Mouse (Mus musculus): ENCODE data around the gene Iqgap2.

Gene Iqgap2

DNA sequence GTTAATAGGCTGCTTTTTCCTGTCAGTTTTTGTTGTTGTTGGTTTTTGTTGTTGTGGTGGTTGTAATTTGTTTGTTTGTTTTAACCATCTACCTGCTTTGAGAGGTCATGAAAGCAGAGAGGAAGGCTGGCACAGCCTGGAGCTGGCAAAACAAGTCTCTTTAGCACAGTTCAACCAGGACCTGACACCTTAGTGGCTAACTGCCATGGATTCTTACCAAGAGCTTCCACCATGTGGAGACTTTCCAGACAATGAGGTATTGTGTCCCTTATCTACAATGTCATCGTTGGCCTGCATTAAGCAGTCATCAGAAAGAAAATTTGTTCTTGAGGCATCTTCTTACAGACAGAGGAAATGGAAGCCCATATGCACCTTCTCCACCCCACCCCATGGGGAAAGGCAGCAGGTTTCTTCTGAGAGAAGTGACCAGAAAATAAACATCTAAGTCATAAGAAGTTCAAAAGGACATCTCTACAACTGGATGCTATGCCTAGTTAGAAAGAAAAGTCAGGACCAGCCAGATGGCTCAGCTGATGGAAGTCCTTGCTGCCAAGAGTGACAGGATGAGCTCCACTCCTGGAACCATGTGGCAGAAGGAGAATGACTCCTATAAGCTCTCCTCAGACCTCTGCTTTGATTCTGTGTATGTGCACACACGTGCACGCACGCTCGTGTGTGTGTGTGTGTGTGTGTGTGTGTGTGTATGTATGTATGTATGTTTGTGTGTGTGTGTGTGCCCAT lies 113.9 kb downstream of the Iqgap2 start:
- DNase-seq = no peak

DNA sequence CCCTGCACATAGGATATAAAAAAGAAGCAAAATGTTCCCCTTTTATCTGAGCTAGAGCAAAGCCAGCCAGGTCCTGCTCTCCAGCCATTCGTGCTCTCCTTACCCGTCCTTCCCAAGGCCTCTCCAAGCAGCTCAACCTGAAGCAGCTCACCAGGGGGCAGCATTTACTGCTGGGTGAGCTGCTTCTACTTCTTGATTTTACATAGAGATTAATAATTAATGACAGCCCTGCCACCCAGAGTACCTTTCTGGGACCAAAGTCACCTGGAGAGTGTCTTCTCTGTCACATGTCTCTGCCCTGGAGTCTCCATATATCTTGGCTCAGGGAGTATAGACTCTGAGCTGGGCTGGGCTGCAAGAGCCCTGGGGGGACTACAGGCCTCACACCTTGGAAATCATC lies 114.5 kb downstream of the Iqgap2 start:
- peak; percentile 85 to 88 for DNase-seq

DNA sequence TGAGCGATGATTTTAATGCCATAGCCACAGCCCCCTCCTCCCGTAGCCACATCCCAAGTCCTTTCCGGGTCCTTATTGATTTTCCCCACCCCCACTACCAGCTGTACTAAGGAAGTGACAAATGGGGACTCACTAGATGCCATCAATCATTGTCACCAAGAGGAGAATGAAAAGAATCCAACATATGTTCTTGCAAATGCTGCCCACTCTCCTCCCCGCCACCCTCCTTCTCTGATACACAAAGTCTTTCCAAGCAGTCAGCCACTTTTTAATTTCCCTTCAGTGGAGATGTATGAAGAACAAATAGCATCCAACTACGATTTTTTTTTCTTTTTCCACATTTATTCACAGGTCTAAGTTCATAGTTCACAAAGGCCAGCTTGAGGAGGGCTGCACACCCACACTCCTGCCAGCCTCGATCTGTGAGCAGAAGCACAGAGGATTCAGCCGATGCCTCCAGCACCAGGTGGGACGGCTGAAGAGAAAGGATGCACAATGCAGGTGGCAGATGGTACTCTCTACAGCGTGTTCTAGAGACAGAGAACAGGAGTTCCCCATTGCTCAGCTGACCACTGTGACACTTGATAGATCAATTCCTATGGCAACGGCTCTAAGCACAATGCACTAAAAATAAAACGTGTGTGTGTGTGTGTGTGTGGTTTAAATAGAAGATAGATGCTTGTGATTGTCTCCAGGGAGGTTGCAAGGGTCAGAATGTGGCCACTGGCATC lies 116.6 kb downstream of the Iqgap2 start:
- no peak for DNase-seq

GRCm38 (mm10) chr13:95765017-95765416 lies 126.7 kb downstream of the Iqgap2 start:
- DNase-seq = peak; percentile 64 to 71

GRCm38 (mm10) chr13:95763876-95764517 lies 127.7 kb downstream of the Iqgap2 start:
- peak; percentile 60 to 75 for DNase-seq

GRCm38 (mm10) chr13:95759810-95760209 lies 131.9 kb downstream of the Iqgap2 start:
- no peak for DNase-seq

DNA sequence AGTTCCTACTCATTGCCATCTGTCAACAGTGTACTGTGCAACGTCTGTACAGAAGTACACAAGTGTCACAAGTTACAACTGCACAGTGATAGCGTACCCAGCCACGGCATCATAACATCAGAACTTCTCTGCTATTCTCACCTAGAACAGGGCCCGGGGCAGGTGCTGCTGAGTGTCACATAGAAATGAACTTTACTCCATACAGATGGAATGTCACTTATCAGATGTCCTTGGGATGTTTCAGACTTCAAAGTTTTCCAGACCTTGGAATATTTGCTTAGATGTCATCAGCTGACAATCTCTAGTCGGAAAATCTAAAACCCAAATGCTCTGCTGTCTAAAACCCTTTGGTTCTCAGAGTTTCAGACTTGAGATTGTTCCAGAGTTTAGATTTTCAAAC lies 137.4 kb downstream of the Iqgap2 start:
- DNase-seq = no peak

- DNase-seq = no peak
Measured at GRCm38 (mm10) chr13:95752386-95752785, 139.3 kb downstream of the Iqgap2 start.

DNA sequence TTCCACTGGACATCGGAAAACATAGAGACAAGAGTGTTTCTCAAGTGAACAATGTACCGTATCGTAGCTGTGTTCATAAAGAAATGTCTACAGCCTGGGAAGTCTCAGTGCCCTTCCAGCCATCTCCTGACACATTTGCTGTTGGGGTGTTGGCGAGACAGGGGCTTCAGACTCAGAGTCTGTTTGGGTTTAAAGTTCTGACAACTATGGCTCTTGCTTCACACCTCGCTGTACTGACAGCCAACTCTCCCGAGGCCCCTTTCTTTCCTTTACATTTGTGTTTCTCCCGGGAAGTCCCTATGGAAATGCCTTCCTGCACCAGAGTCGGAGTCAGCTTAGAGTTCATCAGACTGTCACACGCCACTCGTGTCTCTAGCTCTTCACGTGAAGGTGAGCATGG lies 144.2 kb downstream of the Iqgap2 start:
- DNase-seq = no peak

DNA sequence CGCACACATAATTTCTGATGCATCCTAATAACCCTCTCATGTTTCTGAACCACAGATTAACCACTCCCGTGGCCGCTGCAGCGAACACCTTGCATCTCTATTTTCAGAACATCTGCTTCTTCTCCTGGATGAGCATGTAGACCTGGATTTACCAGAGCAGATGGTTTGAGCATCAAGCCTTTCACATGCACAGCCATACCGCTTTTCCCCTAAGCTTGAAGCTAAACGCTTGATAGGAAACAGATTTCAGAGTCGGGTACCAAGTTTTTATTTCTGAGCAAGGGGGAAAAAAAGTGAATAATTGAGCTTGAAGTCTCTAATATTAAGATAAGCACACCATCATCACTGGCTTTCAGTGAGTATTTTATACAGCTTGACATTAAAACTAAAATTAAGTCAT lies 144.6 kb downstream of the Iqgap2 start:
- DNase-seq = no peak

DNA sequence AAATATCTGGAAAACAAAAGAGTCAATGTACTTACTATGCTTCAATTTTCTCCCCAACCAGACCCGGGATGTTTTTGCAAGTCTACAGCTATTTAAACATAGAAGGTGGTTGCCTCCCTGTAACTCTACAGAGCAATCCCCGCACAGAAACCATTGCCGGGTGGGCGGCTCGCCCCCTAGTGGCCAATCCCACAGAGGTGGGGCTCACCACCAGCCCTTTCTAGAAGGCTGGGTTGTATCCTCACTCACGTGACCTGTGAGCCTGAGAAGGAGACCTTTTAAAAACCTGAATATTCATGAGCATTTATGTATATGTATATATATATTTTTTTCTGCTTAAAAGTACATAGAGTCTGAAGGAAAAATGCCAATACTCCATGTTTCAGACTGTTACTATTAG lies 145.2 kb downstream of the Iqgap2 start:
- DNase-seq = peak; percentile 60 to 61

GRCm38 (mm10) chr13:95745451-95745850 lies 146.3 kb downstream of the Iqgap2 start:
- DNase-seq = no peak

- no peak for DNase-seq
Measured at GRCm38 (mm10) chr13:95742881-95743466, 148.7 kb downstream of the Iqgap2 start.

GRCm38 (mm10) chr13:95741813-95742689 lies 149.7 kb downstream of the Iqgap2 start:
- DNase-seq = no peak

DNA sequence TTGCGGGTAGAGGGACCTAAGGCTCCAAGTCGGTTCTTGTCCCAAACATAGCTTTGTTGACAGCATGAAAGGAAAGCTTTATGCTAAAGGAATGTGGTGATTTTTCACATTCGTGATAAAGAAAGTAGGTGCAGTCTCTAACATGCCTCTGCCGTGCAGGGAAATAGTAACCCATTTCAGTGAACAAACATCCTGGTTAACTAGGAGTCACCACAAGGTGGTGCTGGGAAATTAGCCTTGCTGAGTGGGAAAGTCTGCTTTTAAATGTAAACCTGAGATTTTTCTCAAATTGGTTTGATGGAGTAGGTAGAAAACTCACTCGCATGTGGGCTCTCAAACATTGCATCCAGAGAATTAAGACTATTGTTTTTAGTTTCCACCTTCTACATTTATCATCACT lies 152.1 kb downstream of the Iqgap2 start:
- DNase-seq = peak in 1 of 2 experiments; percentile 20

DNA sequence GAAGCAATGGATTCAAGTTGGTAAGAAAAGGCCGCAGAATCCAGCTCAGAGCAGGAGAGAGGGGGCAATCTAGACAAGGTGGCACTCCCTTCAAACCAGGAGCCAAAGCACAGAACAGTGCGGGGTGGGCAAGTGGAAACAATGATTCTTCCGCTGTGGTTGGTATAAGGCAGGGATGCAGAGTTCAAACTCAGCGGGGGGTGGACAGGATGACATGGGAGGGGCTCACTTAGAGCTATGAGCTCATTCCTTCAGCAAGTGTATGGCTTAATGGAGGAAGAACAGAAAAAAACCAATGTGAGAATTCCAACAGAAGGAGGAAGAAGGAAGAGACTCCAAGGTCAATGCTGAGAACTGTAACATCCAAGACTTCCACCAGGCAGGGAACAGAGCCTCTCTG lies 161.2 kb downstream of the Iqgap2 start:
- no peak for DNase-seq

GRCm38 (mm10) chr13:95719320-95720232 lies 172.1 kb downstream of the Iqgap2 start:
- DNase-seq = peak; percentile 56 to 76

DNA sequence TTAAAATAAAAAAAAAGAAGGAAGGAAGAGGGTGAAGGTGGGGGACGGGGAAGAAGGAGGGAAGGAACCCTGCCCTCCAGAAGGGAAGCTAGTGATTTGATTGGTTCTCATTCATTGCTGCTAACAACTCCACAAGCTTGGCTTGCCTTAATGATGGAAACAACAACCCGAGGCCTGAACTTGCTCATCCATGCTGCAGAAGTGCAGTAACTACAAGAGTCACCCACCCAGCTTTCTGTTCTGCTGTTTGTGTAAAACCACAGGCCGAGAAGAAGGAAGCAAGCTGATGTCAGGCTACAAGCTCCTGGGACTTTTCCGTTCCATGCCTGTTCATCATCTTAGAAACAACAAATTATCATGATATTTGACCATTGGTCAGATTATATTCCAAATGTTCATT lies 176.4 kb downstream of the Iqgap2 start:
- no peak for DNase-seq

- DNase-seq = no peak
Measured at GRCm38 (mm10) chr13:95714271-95714975, 177.3 kb downstream of the Iqgap2 start.

GRCm38 (mm10) chr13:95712570-95713268 lies 179.0 kb downstream of the Iqgap2 start:
- no peak for DNase-seq

Measured in kidney, postnatal 25 days (tissue).